Mouse (Mus musculus) neural tube, embryonic 11.5 days (tissue): Measurements from ENCODE around the gene Rybp. TPM values are rescaled to one million over a fixed set of nuclear protein-coding genes. Genes with fewer than 3 reads are reported as not detected.

ENCODE experiments used
- ATAC-seq: fragments of 200-750 bp; cut with Nextera tagmentation; 2 replicates; pipeline ENCODE4 v1.8.0; 2017; ENCODE audit warnings: moderate number of reproducible peaks, mild to moderate bottlenecking, moderate TSS enrichment, moderate library complexity; ENCODE audit not compliant: insufficient read depth, low FRiP score, low TSS enrichment
- DNase-seq: peaks from one replicate; pipeline ENCODE4 v3.0.0-alpha.2; 2015; ENCODE audit warnings: low spot score
- H3K27ac ChIP-seq: fragments of 300-500 bp; sonication (generic); 2 replicates; pipeline ENCODE4 v1.5.1; 2014; ENCODE audit warnings: low read depth, mild to moderate bottlenecking, low read length
- H3K27me3 ChIP-seq: fragments of 300-500 bp; sonication (generic); 2 replicates; pipeline ENCODE4 v1.6.1; 2014; ENCODE audit warnings: mild to moderate bottlenecking, low read length, mixed read lengths; ENCODE audit not compliant: control insufficient read depth, insufficient read depth
- H3K36me3 ChIP-seq: fragments of 300-500 bp; sonication (generic); 2 replicates; pipeline ENCODE4 v1.6.1; 2014; ENCODE audit warnings: mild to moderate bottlenecking, low read length, moderate library complexity, mixed read lengths; ENCODE audit not compliant: control insufficient read depth, insufficient read depth
- H3K4me1 ChIP-seq: fragments of 300-500 bp; sonication (generic); 2 replicates; pipeline ENCODE4 v1.6.1; 2014; ENCODE audit warnings: low read length, mixed read lengths; ENCODE audit not compliant: control insufficient read depth, insufficient read depth
- H3K4me2 ChIP-seq: fragments of 300-500 bp; sonication (generic); 2 replicates; pipeline ENCODE4 v1.6.1; 2014; ENCODE audit warnings: low read depth, mild to moderate bottlenecking, moderate library complexity
- H3K4me3 ChIP-seq: fragments of 300-500 bp; sonication (generic); 2 replicates; pipeline ENCODE4 v1.5.1; 2014; ENCODE audit warnings: low read depth, low read length
- H3K9ac ChIP-seq: fragments of 300-500 bp; sonication (generic); 2 replicates; pipeline ENCODE4 v1.6.1; 2014; ENCODE audit warnings: mild to moderate bottlenecking, low read length
- H3K9me3 ChIP-seq: fragments of 300-500 bp; sonication (generic); 2 replicates; pipeline ENCODE4 v1.6.1; 2016; ENCODE audit warnings: low read length; ENCODE audit not compliant: control insufficient read depth
- WGBS: fragments of 180-500 bp; shearing (Covaris S2); extraction: QIAGEN DNeasy Blood & Tissue Kit; methylation state at CpG from one replicate; pipeline ENCODE4 v1.1.7; 2014; 5-methylcytosine and 5-hydroxymethylcytosine counted together
- polyA plus RNA-seq: library from polyadenylated mRNA; unstranded; fragments of >200 nt; fragmentation: Nextera tagmentation; extraction: Ambion mirVana; gene quantifications from 2 replicates; pipeline ENCODE4 v1.2.1, GENCODE M21; 2014

Rybp gene
- polyA plus RNA-seq, 1 experiment from 2014 or later: 12.0 TPM

GRCm38 (mm10) chr6:100197102-100197501 is 90.2 kb downstream of the Rybp start:
- ATAC-seq: no peak

GRCm38 (mm10) chr6:100195870-100196409 is 91.3 kb downstream of the Rybp start:
- no peak for DNase-seq
- H3K9ac ChIP-seq: no peak overlapping the region; the same call in 1 of the 2 replicates
- WGBS: 7% methylated on average over 7 of the region's 7 CpGs
- no peak overlapping the region for H3K4me2 ChIP-seq
- H3K4me3 ChIP-seq: no peak overlapping the region
- H3K27me3 ChIP-seq: no peaks in the 10 kb centered on the region
- no peaks in the 10 kb centered on the region for H3K36me3 ChIP-seq
- H3K27ac ChIP-seq: no peak overlapping the region
- no peaks in the 10 kb centered on the region for H3K9me3 ChIP-seq
- H3K4me1 ChIP-seq: peaks cover 12% of the 10 kb centered on the region
- no peak; the same call in 1 of the 2 replicates for ATAC-seq

More at GRCm38 (mm10) chr6:100197102-100197501, 90.2 kb downstream of the Rybp start:
- Histone ChIP-seq H3K27ac (no peak overlapping the region), H3K4me3 (no peak overlapping the region), H3K4me1 (peaks cover 12% of the 10 kb centered on the region), H3K9me3 (no peaks in the 10 kb centered on the region), H3K4me2 (no peak overlapping the region), H3K36me3 (no peaks in the 10 kb centered on the region), H3K27me3 (no peaks in the 10 kb centered on the region), H3K9ac (no peak overlapping the region)
- WGBS: 64% methylated on average over 5 of the region's 5 CpGs
- DNase-seq: no peak

- Histone ChIP-seq H3K36me3 (no peaks in the 10 kb centered on the region), H3K4me3 (no peak overlapping the region), H3K4me1 (peaks cover 12% of the 10 kb centered on the region), H3K27ac (no peak overlapping the region), H3K9ac (no peak overlapping the region), H3K9me3 (no peaks in the 10 kb centered on the region), H3K4me2 (no peak overlapping the region), H3K27me3 (no peaks in the 10 kb centered on the region)
- DNase-seq (no peak), ATAC-seq (no peak)
- 75% methylated on average over 5 of the region's 5 CpGs for WGBS
Measured at GRCm38 (mm10) chr6:100195091-100195490, 92.2 kb downstream of the Rybp start.

- Histone ChIP-seq H3K4me2 (no peak overlapping the region), H3K27me3 (no peaks in the 10 kb centered on the region), H3K36me3 (no peaks in the 10 kb centered on the region), H3K9me3 (no peaks in the 10 kb centered on the region), H3K4me1 (peaks cover 12% of the 10 kb centered on the region), H3K4me3 (no peak overlapping the region), H3K27ac (no peak overlapping the region), H3K9ac (no peak overlapping the region)
- ATAC-seq: no peak
- DNase-seq: no peak
- WGBS: 58% methylated on average over 7 of the region's 7 CpGs
Measured at GRCm38 (mm10) chr6:100193760-100194159, 93.5 kb downstream of the Rybp start.

- WGBS: 57% methylated on average over 4 of the region's 4 CpGs
- Histone ChIP-seq H3K27me3 (no peaks in the 10 kb centered on the region), H3K27ac (no peak overlapping the region), H3K4me1 (peaks cover 12% of the 10 kb centered on the region), H3K4me2 (no peak overlapping the region), H3K4me3 (no peak overlapping the region), H3K9ac (no peak overlapping the region), H3K9me3 (no peaks in the 10 kb centered on the region), H3K36me3 (no peaks in the 10 kb centered on the region)
- DNase-seq (no peak), ATAC-seq (no peak)
Measured at GRCm38 (mm10) chr6:100192691-100193229, 94.5 kb downstream of the Rybp start.

- H3K9me3 ChIP-seq: no peaks in the 10 kb centered on the region
- peaks cover 5% of the 10 kb centered on the region for H3K4me1 ChIP-seq
- no peak for ATAC-seq
- no peaks in the 10 kb centered on the region for H3K27me3 ChIP-seq
- WGBS: 81% methylated on average over 15 of the region's 15 CpGs
- no peak overlapping the region for H3K4me2 ChIP-seq
- H3K9ac ChIP-seq: no peak overlapping the region
- no peak overlapping the region for H3K4me3 ChIP-seq
- no peaks in the 10 kb centered on the region for H3K36me3 ChIP-seq
- no peak overlapping the region for H3K27ac ChIP-seq
- no peak for DNase-seq
Measured at GRCm38 (mm10) chr6:100190803-100191559, 96.3 kb downstream of the Rybp start.

GRCm38 (mm10) chr6:100190310-100190709 is 97.0 kb downstream of the Rybp start:
- Histone ChIP-seq H3K27me3 (no peaks in the 10 kb centered on the region), H3K4me1 (no peaks in the 10 kb centered on the region; the same call in 1 of the 2 replicates), H3K4me3 (no peak overlapping the region), H3K9me3 (no peaks in the 10 kb centered on the region), H3K36me3 (no peaks in the 10 kb centered on the region), H3K9ac (no peak overlapping the region), H3K4me2 (no peak overlapping the region), H3K27ac (no peak overlapping the region)
- ATAC-seq (no peak), DNase-seq (no peak)
- 90% methylated on average over 10 of the region's 10 CpGs for WGBS

- Histone ChIP-seq H3K9ac (no peak overlapping the region), H3K4me2 (no peak overlapping the region), H3K4me3 (no peak overlapping the region), H3K4me1 (no peaks in the 10 kb centered on the region; the same call in 1 of the 2 replicates), H3K27ac (no peak overlapping the region), H3K27me3 (no peaks in the 10 kb centered on the region), H3K9me3 (no peaks in the 10 kb centered on the region), H3K36me3 (no peaks in the 10 kb centered on the region)
- ATAC-seq (no peak), DNase-seq (no peak)
- 39% methylated on average over 7 of the region's 7 CpGs for WGBS
Measured at GRCm38 (mm10) chr6:100188883-100189743, 98.2 kb downstream of the Rybp start.
